Mouse (Mus musculus): ENCODE measurements at regions not wholly inside any gene's neighbourhood (a gene's known extent, or its start where the extent isn't known, plus 50 kb on each side); places are given as distances from the start of the nearest gene placed in this dataset.

DNA sequence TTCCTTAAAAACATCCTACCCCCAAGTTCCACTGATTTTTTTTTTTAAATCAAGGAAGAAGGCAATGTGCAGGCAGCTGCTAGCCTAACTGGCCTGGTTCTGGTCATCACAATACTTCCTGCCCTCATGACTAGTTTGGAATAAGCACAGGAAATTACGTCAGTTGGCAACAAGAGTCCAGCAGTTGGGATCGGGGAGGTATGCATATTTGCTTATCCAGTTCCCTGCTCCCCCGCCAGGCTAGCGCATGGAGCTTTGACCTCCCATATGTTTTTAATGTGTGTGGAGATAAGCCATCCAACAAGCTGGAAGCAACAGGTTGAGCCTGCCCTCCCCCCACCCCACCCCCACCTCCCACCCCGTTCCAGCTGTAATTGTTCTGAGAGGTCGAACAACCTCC, 105.7 kb upstream of the Lrig1 start:
- H3K27me3 ChIP-seq = no peaks in the 10 kb centered on the region
- no peak for ATAC-seq
- WGBS = 86% methylated on average over 6 of the region's 6 CpGs
- no peaks in the 10 kb centered on the region for H3K9me3 ChIP-seq
- peaks cover 8% of the 10 kb centered on the region for H3K4me1 ChIP-seq (replicated peaks)
- H3K4me2 ChIP-seq (replicated peaks) = no peak overlapping the region
- H3K27ac ChIP-seq = no peak overlapping the region
- H3K36me3 ChIP-seq = no peaks in the 10 kb centered on the region
- H3K4me3 ChIP-seq (replicated peaks) = no peak overlapping the region
- H3K9ac ChIP-seq (replicated peaks) = no peak overlapping the region

DNA sequence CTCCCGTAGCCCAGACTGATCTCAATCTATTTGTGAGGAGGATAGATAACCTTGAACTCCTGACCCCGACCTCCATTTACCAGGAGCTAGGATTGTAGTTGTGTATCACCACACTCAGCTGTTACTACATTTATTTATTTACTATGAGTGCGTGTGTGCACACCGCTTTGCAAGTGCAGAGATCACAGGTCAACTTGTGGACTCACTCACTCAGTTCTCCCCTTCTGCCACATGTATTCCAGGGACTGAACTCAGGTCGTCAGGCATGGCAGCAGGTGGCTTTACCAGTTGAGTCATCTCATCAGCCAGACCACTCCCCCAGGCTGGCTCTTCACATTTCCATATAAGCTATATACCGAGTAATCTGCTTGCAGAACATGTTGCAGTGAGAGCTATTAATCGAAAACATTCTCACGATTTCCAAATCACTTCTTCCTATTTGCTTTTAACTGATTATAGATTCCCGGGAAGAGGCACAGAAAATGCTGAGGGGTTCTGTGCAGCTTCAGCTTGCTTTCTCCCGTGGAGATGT, 104.4 kb upstream of the Lrig1 start:
- Histone ChIP-seq H3K4me2 (replicated peaks) (no peak overlapping the region), H3K27ac (no peak overlapping the region), H3K36me3 (no peaks in the 10 kb centered on the region), H3K4me3 (replicated peaks) (no peak overlapping the region), H3K4me1 (replicated peaks) (peaks cover 9% of the 10 kb centered on the region), H3K27me3 (no peaks in the 10 kb centered on the region), H3K9me3 (no peaks in the 10 kb centered on the region), H3K9ac (replicated peaks) (no peak overlapping the region)
- WGBS = 86% methylated on average over 10 of the region's 10 CpGs
- no peak for ATAC-seq

DNA sequence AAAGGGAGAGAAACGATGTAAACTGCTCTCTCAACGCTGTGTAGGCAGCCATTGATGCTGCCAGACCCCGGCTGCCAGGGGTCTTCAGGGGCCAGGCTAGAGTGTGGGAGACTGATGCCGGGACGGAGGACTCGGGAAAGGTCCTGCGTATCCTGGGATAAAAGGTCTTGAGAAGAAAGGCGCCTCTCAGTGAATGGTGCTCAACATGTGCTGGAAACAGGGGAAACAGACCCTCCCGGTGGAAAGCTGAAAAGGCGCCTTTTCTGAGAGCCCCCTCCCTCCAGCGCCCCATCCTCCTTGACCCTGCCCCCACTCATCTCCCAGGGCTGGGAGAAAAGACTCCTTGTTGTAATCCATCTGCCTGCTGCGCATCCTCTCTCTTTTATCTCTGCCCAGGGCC, 101.1 kb upstream of the Lrig1 start:
- H3K4me3 ChIP-seq (replicated peaks) = peak overlapping the region; percentile 18
- peaks cover 3% of the 10 kb centered on the region; the same call in 1 of the 2 replicates for H3K9me3 ChIP-seq
- peaks cover 9% of the 10 kb centered on the region for H3K4me1 ChIP-seq (replicated peaks)
- H3K27me3 ChIP-seq = no peaks in the 10 kb centered on the region; the same call in 1 of the 2 replicates
- peak overlapping the region; percentile 50 for H3K4me2 ChIP-seq (replicated peaks)
- peak; percentile 72 for ATAC-seq
- H3K36me3 ChIP-seq = no peaks in the 10 kb centered on the region
- H3K27ac ChIP-seq = peak overlapping the region; percentile 47; the same call in 1 of the 2 replicates
- 3% methylated on average over 12 of the region's 12 CpGs for WGBS
- H3K9ac ChIP-seq (replicated peaks) = peak overlapping the region; percentile 41; the same call in 1 of the 2 replicates

DNA sequence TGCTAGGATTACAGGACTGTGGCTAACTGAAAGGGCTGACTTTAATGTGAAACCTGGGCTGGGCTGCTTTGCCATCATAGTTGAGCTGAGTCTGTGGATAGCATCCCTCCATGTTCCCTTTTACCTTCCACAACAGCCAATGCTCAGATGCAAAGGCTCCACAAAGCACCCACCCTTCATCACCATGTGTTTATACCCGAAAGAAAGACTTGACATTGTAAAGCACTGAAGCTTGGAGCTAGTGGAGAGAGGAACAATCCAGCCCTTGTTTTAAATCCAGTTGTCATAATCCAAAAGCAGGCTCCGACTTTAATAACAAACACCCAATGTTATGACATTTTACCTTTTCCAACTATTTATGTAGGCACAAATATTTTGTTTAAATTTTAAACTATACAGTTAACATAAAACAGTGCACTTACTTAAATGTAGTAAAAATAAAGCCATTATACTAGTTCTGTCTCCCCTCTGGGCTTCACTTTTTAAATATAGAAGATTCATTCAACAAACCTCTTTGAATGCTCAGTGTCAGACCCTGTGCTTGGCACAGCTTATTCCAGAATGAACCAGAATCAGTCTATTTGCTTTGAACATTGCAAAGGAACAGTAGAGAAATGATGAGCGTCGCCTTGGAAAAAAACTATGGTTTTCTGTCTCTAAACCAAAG, 98.7 kb upstream of the Lrig1 start:
- Histone ChIP-seq H3K9me3 (peaks cover 3% of the 10 kb centered on the region; the same call in 1 of the 2 replicates), H3K4me3 (replicated peaks) (no peak overlapping the region)

DNA sequence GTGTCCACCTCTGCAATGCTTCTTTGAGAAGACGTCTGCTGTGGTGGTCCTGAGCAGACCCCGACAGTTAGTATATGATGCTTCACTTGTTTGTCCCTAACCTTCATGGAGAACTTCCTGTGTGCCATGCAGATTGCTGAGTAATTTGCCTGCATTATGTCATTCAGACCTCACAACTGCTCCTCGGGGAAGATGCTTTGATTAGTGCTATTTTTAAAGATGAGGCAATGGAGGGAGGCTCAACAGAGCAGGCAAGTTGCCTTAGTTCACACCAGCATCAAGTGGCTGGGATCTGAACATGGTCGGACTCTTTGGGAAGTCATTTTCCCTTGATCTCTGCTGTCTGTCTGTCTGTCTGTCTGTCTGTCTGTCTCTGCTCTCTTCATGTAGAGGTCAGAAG, 95.5 kb upstream of the Lrig1 start:
- WGBS = 89% methylated on average over 4 of the region's 4 CpGs
- no peaks in the 10 kb centered on the region for H3K4me1 ChIP-seq (replicated peaks)
- H3K9me3 ChIP-seq = peaks cover 3% of the 10 kb centered on the region; the same call in 1 of the 2 replicates
- no peaks in the 10 kb centered on the region; the same call in 1 of the 2 replicates for H3K27me3 ChIP-seq
- H3K9ac ChIP-seq (replicated peaks) = no peak overlapping the region
- H3K27ac ChIP-seq = no peak overlapping the region
- no peak for ATAC-seq
- H3K4me2 ChIP-seq (replicated peaks) = no peak overlapping the region
- H3K36me3 ChIP-seq = no peaks in the 10 kb centered on the region
- H3K4me3 ChIP-seq (replicated peaks) = no peak overlapping the region

More for the DNA sequence above, 98.7 kb upstream of the Lrig1 start:
- 92% methylated on average over 4 of the region's 4 CpGs for WGBS
- Histone ChIP-seq H3K9ac (replicated peaks) (no peak overlapping the region), H3K4me1 (replicated peaks) (peaks cover 9% of the 10 kb centered on the region), H3K4me2 (replicated peaks) (no peak overlapping the region), H3K36me3 (no peaks in the 10 kb centered on the region), H3K27me3 (no peaks in the 10 kb centered on the region; the same call in 1 of the 2 replicates), H3K27ac (no peak overlapping the region)
- no peak for ATAC-seq

DNA sequence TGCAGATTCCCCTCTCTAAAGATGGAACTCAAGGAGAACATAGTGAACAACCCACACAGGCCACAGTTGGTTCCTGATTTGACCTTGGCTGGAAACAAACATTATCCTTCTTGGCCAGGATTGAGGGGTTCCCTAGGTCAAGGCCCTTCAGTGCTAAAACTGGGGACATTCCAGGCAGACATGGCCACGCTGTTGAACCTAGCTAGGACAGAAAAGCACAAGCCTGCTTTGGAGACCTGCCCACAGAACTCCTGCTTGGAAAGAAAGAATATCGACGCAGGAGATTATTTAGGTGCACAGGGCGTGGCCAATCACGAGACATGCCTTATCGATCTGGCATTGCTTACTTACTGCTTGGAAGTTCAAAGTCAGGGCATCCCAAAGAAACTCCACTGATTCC, 93.6 kb upstream of the Lrig1 start:
- H3K9me3 ChIP-seq = peaks cover 3% of the 10 kb centered on the region; the same call in 1 of the 2 replicates
- H3K27ac ChIP-seq = no peak overlapping the region
- H3K4me1 ChIP-seq (replicated peaks) = peaks cover 17% of the 10 kb centered on the region
- no peak overlapping the region for H3K4me3 ChIP-seq (replicated peaks)
- no peak overlapping the region for H3K4me2 ChIP-seq (replicated peaks)
- no peak for ATAC-seq
- no peak overlapping the region for H3K9ac ChIP-seq (replicated peaks)
- H3K27me3 ChIP-seq = no peaks in the 10 kb centered on the region
- 93% methylated on average over 6 of the region's 6 CpGs for WGBS
- H3K36me3 ChIP-seq = no peaks in the 10 kb centered on the region

DNA sequence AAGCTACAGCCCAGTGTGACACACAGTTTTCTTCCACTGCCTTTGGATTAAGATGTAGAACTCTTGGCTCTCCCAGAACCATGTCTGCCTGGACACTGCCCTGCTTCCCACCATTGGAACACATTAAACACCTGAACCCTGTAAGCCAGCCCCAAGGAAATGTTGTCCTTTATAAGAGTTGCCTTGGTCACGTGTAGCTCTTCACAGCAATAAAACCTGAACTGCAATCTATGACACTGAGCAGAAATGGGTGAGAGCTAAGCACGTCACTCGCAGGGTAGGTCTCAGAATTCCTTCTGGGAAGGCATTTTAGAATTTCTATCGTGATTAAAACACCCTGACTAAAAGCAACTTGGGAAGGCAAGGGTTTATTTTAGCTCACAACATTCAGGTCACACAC, 92.4 kb upstream of the Lrig1 start:
- H3K27me3 ChIP-seq = no peaks in the 10 kb centered on the region
- H3K4me2 ChIP-seq (replicated peaks) = no peak overlapping the region
- H3K4me3 ChIP-seq (replicated peaks) = no peak overlapping the region
- H3K9me3 ChIP-seq = peaks cover 3% of the 10 kb centered on the region; the same call in 1 of the 2 replicates
- peaks cover 17% of the 10 kb centered on the region for H3K4me1 ChIP-seq (replicated peaks)
- no peaks in the 10 kb centered on the region for H3K36me3 ChIP-seq
- ATAC-seq = no peak
- WGBS = 90% methylated on average over 4 of the region's 4 CpGs
- no peak overlapping the region for H3K27ac ChIP-seq
- H3K9ac ChIP-seq (replicated peaks) = no peak overlapping the region

DNA sequence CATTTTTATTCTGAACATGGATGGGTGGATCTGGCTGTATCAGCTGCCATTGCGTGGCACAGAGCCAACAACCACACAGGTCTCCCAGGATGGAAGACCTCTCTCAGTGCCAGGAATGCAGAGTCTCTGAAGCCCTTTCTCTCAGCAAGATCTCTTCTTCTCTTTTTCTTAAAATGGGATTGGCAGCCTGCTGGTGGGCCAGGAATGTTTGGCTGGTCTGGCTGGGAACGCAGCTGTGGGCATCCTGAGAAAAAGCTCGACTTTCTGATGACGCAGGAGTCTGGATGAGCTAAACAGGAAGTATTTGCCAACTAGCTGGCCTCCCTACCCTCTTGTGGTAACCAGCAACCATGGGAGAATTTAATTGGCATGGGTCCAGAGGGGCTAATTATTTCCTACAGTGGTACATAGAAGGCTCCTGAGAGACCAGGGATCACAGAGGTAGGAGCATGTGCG, 89.4 kb upstream of the Lrig1 start:
- H3K27me3 ChIP-seq = no peaks in the 10 kb centered on the region
- peak overlapping the region; percentile 15 for H3K27ac ChIP-seq
- no peaks in the 10 kb centered on the region for H3K9me3 ChIP-seq
- H3K36me3 ChIP-seq = no peaks in the 10 kb centered on the region
- H3K9ac ChIP-seq (replicated peaks) = no peak overlapping the region
- WGBS = 56% methylated on average over 5 of the region's 5 CpGs
- H3K4me2 ChIP-seq (replicated peaks) = no peak overlapping the region
- peaks cover 17% of the 10 kb centered on the region for H3K4me1 ChIP-seq (replicated peaks)
- H3K4me3 ChIP-seq (replicated peaks) = no peak overlapping the region
- peak; percentile 76 for ATAC-seq

DNA sequence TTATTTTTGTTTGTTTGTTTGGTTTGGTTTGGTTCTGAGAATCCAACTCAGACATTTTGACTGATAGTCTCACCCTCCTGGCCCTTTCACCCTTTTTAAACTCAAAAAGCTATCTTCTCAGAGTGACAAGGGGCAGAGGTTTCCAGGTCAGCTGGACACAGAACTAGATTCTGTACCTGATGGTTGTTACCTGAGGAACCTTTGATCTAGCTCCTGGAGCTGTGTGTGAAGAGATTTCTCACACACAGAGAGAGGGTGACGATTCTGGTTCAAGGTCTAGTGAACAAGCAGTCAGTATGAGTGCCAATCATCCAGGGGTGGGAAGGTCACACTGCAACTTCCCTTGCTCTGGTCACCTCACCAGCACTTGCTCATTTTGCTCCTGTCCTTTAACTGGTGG, 83.5 kb upstream of the Lrig1 start:
- H3K36me3 ChIP-seq = no peaks in the 10 kb centered on the region
- no peak overlapping the region for H3K9ac ChIP-seq (replicated peaks)
- no peak overlapping the region for H3K4me2 ChIP-seq (replicated peaks)
- no peak overlapping the region for H3K27ac ChIP-seq
- H3K27me3 ChIP-seq = no peaks in the 10 kb centered on the region
- 55% methylated on average over 1 of the region's 1 CpGs for whole genome bisulfite sequencing
- no peaks in the 10 kb centered on the region for H3K9me3 ChIP-seq
- no peak for ATAC-seq
- no peak overlapping the region for H3K4me3 ChIP-seq (replicated peaks)
- no peaks in the 10 kb centered on the region for H3K4me1 ChIP-seq (replicated peaks)

DNA sequence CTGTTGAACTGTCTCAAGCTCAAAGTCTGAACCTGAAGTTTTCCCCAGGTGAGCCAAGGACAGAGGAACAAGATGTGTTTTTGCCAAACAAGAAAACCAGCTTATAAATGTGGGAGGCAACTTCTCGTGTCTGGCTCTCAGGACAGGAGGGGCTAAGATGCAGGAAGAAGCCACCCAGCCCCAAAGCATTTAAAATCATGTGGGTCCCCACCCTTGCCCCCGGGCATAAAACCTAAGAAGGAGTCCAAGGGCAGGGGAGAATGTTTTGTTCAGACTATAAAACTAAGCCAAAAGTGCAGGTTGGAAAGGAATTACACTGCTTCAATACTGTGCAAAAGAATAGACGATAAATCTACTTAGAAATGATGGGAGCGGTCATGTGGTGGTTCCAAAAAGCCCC, 80.7 kb upstream of the Lrig1 start:
- no peaks in the 10 kb centered on the region for H3K4me1 ChIP-seq (replicated peaks)
- no peak overlapping the region for H3K4me2 ChIP-seq (replicated peaks)
- no peaks in the 10 kb centered on the region for H3K36me3 ChIP-seq
- no peak overlapping the region for H3K4me3 ChIP-seq (replicated peaks)
- H3K9me3 ChIP-seq = no peaks in the 10 kb centered on the region
- H3K27me3 ChIP-seq = no peaks in the 10 kb centered on the region
- 88% methylated on average over 4 of the region's 4 CpGs for WGBS
- ATAC-seq = no peak
- no peak overlapping the region for H3K9ac ChIP-seq (replicated peaks)
- H3K27ac ChIP-seq = no peak overlapping the region

DNA sequence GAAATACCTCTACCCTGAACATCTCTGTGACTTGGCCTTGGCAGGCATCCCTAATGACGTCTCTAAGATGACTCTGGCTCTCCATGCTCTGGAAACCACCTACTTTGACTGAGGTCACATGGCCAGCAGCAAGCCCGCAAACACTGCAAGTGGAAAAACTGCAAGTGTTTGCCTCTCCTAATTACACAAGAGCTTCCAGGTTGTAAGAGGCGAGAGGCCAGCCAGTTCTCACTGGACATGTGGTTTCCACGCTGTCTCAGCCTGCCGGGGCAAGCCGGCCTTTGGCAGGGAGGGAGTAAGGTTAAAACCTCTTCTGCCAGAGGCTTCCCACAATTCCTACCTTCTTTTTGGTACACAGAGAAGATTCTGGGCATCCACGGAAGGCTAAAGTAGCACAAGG, 79.9 kb upstream of the Lrig1 start:
- H3K4me1 ChIP-seq (replicated peaks) = no peaks in the 10 kb centered on the region
- no peak overlapping the region for H3K9ac ChIP-seq (replicated peaks)
- H3K36me3 ChIP-seq = no peaks in the 10 kb centered on the region
- no peak overlapping the region for H3K27ac ChIP-seq
- H3K27me3 ChIP-seq = no peaks in the 10 kb centered on the region
- H3K4me3 ChIP-seq (replicated peaks) = no peak overlapping the region
- no peaks in the 10 kb centered on the region for H3K9me3 ChIP-seq
- 79% methylated on average over 7 of the region's 7 CpGs for WGBS
- H3K4me2 ChIP-seq (replicated peaks) = no peak overlapping the region
- no peak for ATAC-seq

DNA sequence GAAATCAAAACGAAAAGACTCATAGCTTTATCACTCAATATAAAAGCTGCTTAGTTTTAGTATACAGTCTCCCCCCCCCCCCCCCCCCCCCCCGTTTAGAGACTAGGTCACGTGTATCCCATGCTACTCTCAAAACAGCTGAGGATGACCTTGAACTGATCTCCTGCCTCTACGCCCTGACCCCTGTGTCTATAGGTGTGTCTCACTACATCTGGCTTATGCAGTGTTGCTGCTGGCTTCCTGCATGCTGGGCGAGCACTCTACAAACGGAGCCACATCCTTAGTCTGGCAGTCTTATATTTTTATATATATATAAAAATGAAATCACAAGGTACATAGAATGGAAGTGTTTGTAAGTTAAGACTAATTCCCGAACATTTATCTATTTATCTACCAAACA, 79.3 kb upstream of the Lrig1 start:
- H3K9ac ChIP-seq (replicated peaks) = no peak overlapping the region
- no peaks in the 10 kb centered on the region for H3K27me3 ChIP-seq
- no peak overlapping the region for H3K4me2 ChIP-seq (replicated peaks)
- H3K27ac ChIP-seq = no peak overlapping the region
- 78% methylated on average over 6 of the region's 7 CpGs for WGBS
- peaks cover 3% of the 10 kb centered on the region for H3K4me1 ChIP-seq (replicated peaks)
- H3K9me3 ChIP-seq = no peaks in the 10 kb centered on the region
- H3K4me3 ChIP-seq (replicated peaks) = no peak overlapping the region
- H3K36me3 ChIP-seq = no peaks in the 10 kb centered on the region
- ATAC-seq = no peak

DNA sequence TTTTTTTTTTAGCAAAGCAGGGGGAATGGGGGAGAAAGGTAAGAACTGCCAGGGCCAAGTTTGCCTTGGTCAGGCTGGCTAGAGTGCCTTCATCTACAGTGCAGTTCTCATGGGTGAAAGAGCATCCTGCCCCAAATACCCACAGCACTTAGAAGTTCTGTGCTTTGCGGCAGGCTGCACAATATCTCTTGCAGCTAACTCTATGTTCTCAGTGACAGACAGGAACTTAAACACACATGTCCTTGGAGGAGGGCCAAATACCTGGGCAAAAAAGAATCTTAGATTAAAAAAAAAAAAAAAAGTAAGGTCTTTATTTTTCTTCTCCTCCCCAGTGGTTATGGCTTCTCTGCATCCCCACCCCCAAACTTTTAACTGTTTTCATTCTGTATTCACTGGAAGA, 78.8 kb upstream of the Lrig1 start:
- Histone ChIP-seq H3K36me3 (no peaks in the 10 kb centered on the region), H3K4me1 (replicated peaks) (peaks cover 8% of the 10 kb centered on the region), H3K9me3 (no peaks in the 10 kb centered on the region), H3K9ac (replicated peaks) (no peak overlapping the region), H3K4me3 (replicated peaks) (no peak overlapping the region), H3K27ac (no peak overlapping the region), H3K4me2 (replicated peaks) (no peak overlapping the region), H3K27me3 (no peaks in the 10 kb centered on the region)
- ATAC-seq = no peak
- WGBS = 68% methylated on average over 1 of the region's 1 CpGs
